Mouse (Mus musculus) embryonic fibroblast, embryonic 13.5 days (primary cell): ENCODE measurements around the gene Slain1. TPM values are rescaled to one million over a fixed set of nuclear protein-coding genes. Genes with fewer than 3 reads are reported as not detected.

ENCODE experiments used
- H3K27ac ChIP-seq: 2 replicates; pipeline ENCODE4 v1.5.1; 2012; ENCODE audit warnings: low read length, control low read depth, inconsistent platforms; ENCODE audit not compliant: insufficient read depth
- H3K4me1 ChIP-seq: 2 replicates; pipeline ENCODE4 v1.6.1; 2011; ENCODE audit warnings: low read length; ENCODE audit not compliant: control insufficient read depth, insufficient read depth
- H3K4me3 ChIP-seq: 2 replicates; pipeline ENCODE4 v1.5.1; 2011; ENCODE audit warnings: mild to moderate bottlenecking, control low read depth, low read length; ENCODE audit not compliant: insufficient read depth
- CTCF ChIP-seq: IDR thresholded peaks from 2 replicates; pipeline ENCODE4 v1.5.1; 2011; ENCODE audit warnings: mild to moderate bottlenecking, control low read depth, low read length, moderate library complexity, borderline replicate concordance; ENCODE audit not compliant: insufficient read depth
- POLR2A ChIP-seq: IDR thresholded peaks from 2 replicates; pipeline ENCODE4 v1.6.1; 2011; ENCODE audit warnings: low read depth, mild to moderate bottlenecking, control low read depth, low read length, moderate library complexity
- polyA plus RNA-seq: library from polyadenylated mRNA; stranded (reverse); fragments of >200 nt; gene quantifications from 2 replicates; pipeline ENCODE4 v1.2.4, GENCODE M21; 2011; ENCODE audit warnings: low read depth; ENCODE audit not compliant: missing spikeins, insufficient read length

Slain1 gene
- polyA plus RNA-seq, 1 experiment = 0.40 TPM

GRCm38 (mm10) chr14:103695620-103696019 lies 45.6 kb downstream of the Slain1 start:
- TF ChIP-seq CTCF (no peak), POLR2A (no peak)
- Histone ChIP-seq H3K4me1 (no peaks in the 10 kb centered on the region), H3K27ac (no peak overlapping the region), H3K4me3 (no peak overlapping the region)

- Histone ChIP-seq H3K4me3 (no peak overlapping the region), H3K27ac (no peak overlapping the region), H3K4me1 (no peaks in the 10 kb centered on the region)
- no peak for TF ChIP-seq CTCF
- no peak for TF ChIP-seq POLR2A
These were observed 47.1 kb downstream of the Slain1 start for GRCm38 (mm10) chr14:103697101-103697500.

- Histone ChIP-seq H3K4me3 (no peak overlapping the region), H3K4me1 (no peaks in the 10 kb centered on the region), H3K27ac (no peak overlapping the region)
- TF ChIP-seq POLR2A (no peak), CTCF (no peak)
These were observed 49.3 kb downstream of the Slain1 start for GRCm38 (mm10) chr14:103699308-103699707.

- Histone ChIP-seq H3K27ac (no peak overlapping the region), H3K4me1 (no peaks in the 10 kb centered on the region)
- TF ChIP-seq CTCF (no peak), POLR2A (no peak)
These were observed 52.5 kb downstream of the Slain1 start for GRCm38 (mm10) chr14:103702516-103702915.

GRCm38 (mm10) chr14:103704771-103705170 lies 54.7 kb downstream of the Slain1 start:
- H3K4me1 ChIP-seq = no peaks in the 10 kb centered on the region
- no peak overlapping the region for H3K27ac ChIP-seq
- H3K4me3 ChIP-seq = no peak overlapping the region
- TF ChIP-seq POLR2A (no peak), CTCF (no peak)

More at GRCm38 (mm10) chr14:103702516-103702915, 52.5 kb downstream of the Slain1 start:
- H3K4me3 ChIP-seq = no peak overlapping the region

GRCm38 (mm10) chr14:103706347-103706746 lies 56.3 kb downstream of the Slain1 start:
- Histone ChIP-seq H3K4me1 (no peaks in the 10 kb centered on the region), H3K4me3 (no peak overlapping the region), H3K27ac (no peak overlapping the region)
- TF ChIP-seq POLR2A (no peak), CTCF (no peak)

- H3K27ac ChIP-seq = no peak overlapping the region
- no peaks in the 10 kb centered on the region for H3K4me1 ChIP-seq
- TF ChIP-seq CTCF (no peak), POLR2A (no peak)
- no peak overlapping the region for H3K4me3 ChIP-seq
These were observed 58.6 kb downstream of the Slain1 start for GRCm38 (mm10) chr14:103708601-103709000.

GRCm38 (mm10) chr14:103709261-103709660 lies 59.2 kb downstream of the Slain1 start:
- TF ChIP-seq CTCF = no peak
- no peak for TF ChIP-seq POLR2A
- H3K27ac ChIP-seq = no peak overlapping the region
- no peaks in the 10 kb centered on the region for H3K4me1 ChIP-seq
- no peak overlapping the region for H3K4me3 ChIP-seq

- H3K4me1 ChIP-seq = no peaks in the 10 kb centered on the region
- H3K4me3 ChIP-seq = no peak overlapping the region
- TF ChIP-seq CTCF (no peak), POLR2A (no peak)
- H3K27ac ChIP-seq = no peak overlapping the region
These were observed 63.0 kb downstream of the Slain1 start for GRCm38 (mm10) chr14:103712986-103713385.

GRCm38 (mm10) chr14:103717516-103717915 lies 67.5 kb downstream of the Slain1 start:
- no peak overlapping the region for H3K27ac ChIP-seq
- TF ChIP-seq CTCF = no peak
- no peak for TF ChIP-seq POLR2A
- H3K4me3 ChIP-seq = no peak overlapping the region
- H3K4me1 ChIP-seq = no peaks in the 10 kb centered on the region

- no peaks in the 10 kb centered on the region for H3K4me1 ChIP-seq
- no peak overlapping the region for H3K27ac ChIP-seq
- no peak for TF ChIP-seq CTCF
- TF ChIP-seq POLR2A = no peak
- no peak overlapping the region for H3K4me3 ChIP-seq
These were observed 68.0 kb downstream of the Slain1 start for GRCm38 (mm10) chr14:103717979-103718378.
